Mouse (Mus musculus): ENCODE results near the gene Tagln2.

The Tagln2 gene

GRCm38 (mm10) chr1:172481540-172482280, 18.1 kb upstream of the Tagln2 start, which contains the start of gene Igsf9:
Gene Igsf9 (plus strand): TSS chr1:172481788.
- DNase-seq: peak; percentile 98

GRCm38 (mm10) chr1:172482518-172483360, 17.1 kb upstream of the Tagln2 start:
- DNase-seq: peak; percentile 47

GRCm38 (mm10) chr1:172483361-172483660, 16.5 kb upstream of the Tagln2 start:
- DNase-seq: peak; percentile 40

GRCm38 (mm10) chr1:172484236-172484635, 15.6 kb upstream of the Tagln2 start:
- DNase-seq: peak; percentile 64

GRCm38 (mm10) chr1:172484671-172485070, 15.2 kb upstream of the Tagln2 start:
- peak; percentile 51 for DNase-seq

GRCm38 (mm10) chr1:172485821-172486220, 14.0 kb upstream of the Tagln2 start:
- DNase-seq: peak; percentile 79

GRCm38 (mm10) chr1:172486236-172486635, 13.6 kb upstream of the Tagln2 start:
- peak; percentile 93 for DNase-seq

GRCm38 (mm10) chr1:172486651-172487050, 13.2 kb upstream of the Tagln2 start:
- peak; percentile 34 for DNase-seq

- DNase-seq: no peak
Observed at GRCm38 (mm10) chr1:172487859-172488258, 12.0 kb upstream of the Tagln2 start.

GRCm38 (mm10) chr1:172488831-172489230, 11.0 kb upstream of the Tagln2 start:
- DNase-seq: no peak

GRCm38 (mm10) chr1:172489585-172490250, 10.1 kb upstream of the Tagln2 start:
- no peak for DNase-seq

- peak; percentile 86 for DNase-seq
Observed at GRCm38 (mm10) chr1:172490261-172490661, 9.6 kb upstream of the Tagln2 start.

- no peak for DNase-seq
Observed at GRCm38 (mm10) chr1:172492047-172492446, 7.8 kb upstream of the Tagln2 start.

GRCm38 (mm10) chr1:172493516-172493915, 6.3 kb upstream of the Tagln2 start:
- no peak for DNase-seq

GRCm38 (mm10) chr1:172496030-172496429, 3.8 kb upstream of the Tagln2 start:
- DNase-seq: no peak

- no peak for DNase-seq
Observed at GRCm38 (mm10) chr1:172497428-172497827, 2.4 kb upstream of the Tagln2 start.

- peak; percentile 89 for DNase-seq
Observed at GRCm38 (mm10) chr1:172500451-172501370, 864 bp downstream of the Tagln2 start.

- peak; percentile 72 for DNase-seq
Observed at GRCm38 (mm10) chr1:172501371-172502144, 1.7 kb downstream of the Tagln2 start.

- peak; percentile 37 for DNase-seq
Observed at GRCm38 (mm10) chr1:172502145-172503110, 2.6 kb downstream of the Tagln2 start.
